Mouse (Mus musculus): Measurements from ENCODE around the gene Slc27a4. TPM values are rescaled to one million over a fixed set of nuclear protein-coding genes. Genes with fewer than 3 reads are reported as not detected.
"Not testable (repeated sequence)": the region's sequence is repeated elsewhere in the genome, so short reads cannot be mapped to it uniquely, and the experiment has no call there.

Slc27a4 gene
- total and polyA plus RNA-seq, 3 experiments, result 10.9 to 14.9 TPM; not detected in 1

- DNase-seq (ENCODE audit: low read depth, low spot score), result peak; percentile 47
- TF ChIP-seq BHLHE40 (IDR thresholded peaks at IDR 0.05; ENCODE audit: borderline replicate concordance, low read depth, low read length) (0 out of 2 replicates have a peak, but pooled peaks have one; percentile 9), TCF12 (IDR thresholded peaks at IDR 0.05; ENCODE audit: low read depth, low read length) (peak; percentile 34; the same call in 1 of the 2 replicates), ETS1 (IDR thresholded peaks at IDR 0.05; ENCODE audit: low read depth, low read length) (0 out of 2 replicates have a peak, but pooled peaks have one; percentile 21), MEF2A (IDR thresholded peaks at IDR 0.05; ENCODE audit: extremely low read depth, insufficient replicate concordance, low read depth, low read length, poor library complexity, severe bottlenecking) (0 out of 2 replicates have a peak, but pooled peaks have one; percentile 47), SMC3 (IDR thresholded peaks at IDR 0.05; ENCODE audit: low read depth, low read length) (no peak), JUND (IDR thresholded peaks at IDR 0.05; ENCODE audit: low read depth, low read length) (no peak), ZNF384 (IDR thresholded peaks at IDR 0.05; ENCODE audit: low read depth, low read length) (no peak), EP300 (IDR thresholded peaks at IDR 0.05; ENCODE audit: low read depth in 1 of 2, low read length in 2 of 2) (peak in 1 of 2 experiments; percentile 11; a peak in 1 of 4 replicates), GATA1 (IDR thresholded peaks at IDR 0.05; ENCODE audit: low read depth, low read length) (0 out of 2 replicates have a peak, but pooled peaks have one; percentile 21)
- H3K27ac ChIP-seq (ENCODE audit: control insufficient read depth, low read depth, low read length), result no peak overlapping the region
- H3K79me2 ChIP-seq (ENCODE audit: control insufficient read depth, insufficient read depth, low read length, poor library complexity), result no peaks in the 10 kb centered on the region
- H3K9me3 ChIP-seq (replicated peaks; ENCODE audit: insufficient read depth, low read length), result no peaks in the 10 kb centered on the region
- H3K4me3 ChIP-seq (ENCODE audit: control insufficient read depth in 1 of 2, insufficient read depth in 1 of 2, low read depth in 2 of 2, low read length in 2 of 2), result no peak overlapping the region
- H3K27me3 ChIP-seq (ENCODE audit: control insufficient read depth in 1 of 2, insufficient read depth in 2 of 2, low read length in 2 of 2), result no peaks in the 10 kb centered on the region
- peaks cover 0 to 15% of the 10 kb centered on the region in 2 experiments; a peak in 3 of 4 replicates for H3K4me1 ChIP-seq (ENCODE audit: control insufficient read depth in 1 of 2, insufficient read depth in 2 of 2, low read length in 2 of 2)
- H3K36me3 ChIP-seq (ENCODE audit: control insufficient read depth in 1 of 2, insufficient read depth in 2 of 2, low read length in 2 of 2), result peaks cover 1 to 10% of the 10 kb centered on the region in 2 experiments; a peak in 3 of 4 replicates
- H3K9ac ChIP-seq (ENCODE audit: control insufficient read depth, low read depth, low read length, poor library complexity, severe bottlenecking), result no peak overlapping the region
These were observed 29.1 kb upstream of the Slc27a4 start for GRCm38 (mm10) chr2:29773323-29773722.

- not testable (repeated sequence) for H3K27me3 ChIP-seq (ENCODE audit: control insufficient read depth in 1 of 2, insufficient read depth in 2 of 2, low read length in 2 of 2); DNase-seq (ENCODE audit: low read depth, low spot score); H3K9me3 ChIP-seq (replicated peaks; ENCODE audit: insufficient read depth, low read length); H3K4me1 ChIP-seq (ENCODE audit: control insufficient read depth in 1 of 2, insufficient read depth in 2 of 2, low read length in 2 of 2); H3K4me3 ChIP-seq (ENCODE audit: control insufficient read depth in 1 of 2, insufficient read depth in 1 of 2, low read depth in 2 of 2, low read length in 2 of 2); H3K79me2 ChIP-seq (ENCODE audit: control insufficient read depth, insufficient read depth, low read length, poor library complexity); H3K9ac ChIP-seq (ENCODE audit: control insufficient read depth, low read depth, low read length, poor library complexity, severe bottlenecking); H3K27ac ChIP-seq (ENCODE audit: control insufficient read depth, low read depth, low read length)
- peak; percentile 83 for TF ChIP-seq ZNF384 (IDR thresholded peaks at IDR 0.05; ENCODE audit: low read depth, low read length)
- H3K36me3 ChIP-seq (ENCODE audit: control insufficient read depth in 1 of 2, insufficient read depth in 2 of 2, low read length in 2 of 2), result peaks cover 0 to 20% of the 10 kb centered on the region in 2 experiments; a peak in 3 of 4 replicates
These were observed 21.2 kb upstream of the Slc27a4 start for GRCm38 (mm10) chr2:29781256-29781655.

DNA sequence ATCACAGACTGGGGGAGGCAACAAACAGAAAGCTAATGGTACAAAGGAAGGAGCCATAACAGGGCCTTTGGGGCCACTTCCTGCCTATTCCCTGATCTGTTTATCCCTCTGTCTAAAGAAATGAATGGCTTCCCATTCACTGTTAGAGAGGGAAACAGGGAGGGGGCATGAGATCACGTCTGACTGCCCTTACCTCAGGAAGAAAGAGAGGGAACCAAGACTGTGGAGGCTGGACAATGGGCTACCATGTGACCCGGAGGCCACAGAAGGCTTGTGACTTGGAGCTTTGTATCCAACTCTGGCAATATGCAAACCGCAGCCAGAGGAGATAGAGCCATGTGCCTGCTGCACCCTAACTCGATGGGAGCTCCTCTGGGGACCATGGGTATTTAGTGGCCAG lies 18.1 kb upstream of the Slc27a4 start:
- H3K36me3 ChIP-seq (ENCODE audit: control insufficient read depth in 1 of 2, insufficient read depth in 2 of 2, low read length in 2 of 2), result peaks cover 10 to 18% of the 10 kb centered on the region in 2 experiments

More for the DNA sequence above, 18.1 kb upstream of the Slc27a4 start:
- H3K27me3 ChIP-seq (ENCODE audit: control insufficient read depth in 1 of 2, insufficient read depth in 2 of 2, low read length in 2 of 2), result no peaks in the 10 kb centered on the region
- H3K27ac ChIP-seq (ENCODE audit: control insufficient read depth, low read depth, low read length), result no peak overlapping the region
- H3K9me3 ChIP-seq (replicated peaks; ENCODE audit: insufficient read depth, low read length), result no peaks in the 10 kb centered on the region
- TF ChIP-seq ETS1 (IDR thresholded peaks at IDR 0.05; ENCODE audit: low read depth, low read length) (no peak), CTCF (IDR thresholded peaks at IDR 0.05 in 2 of 3, conservative IDR thresholded peaks at IDR 0.05 in 1 of 3; ENCODE audit: control insufficient read depth in 1 of 3, insufficient read depth in 1 of 3, low read depth in 2 of 3, low read length in 3 of 3, poor library complexity in 1 of 3, severe bottlenecking in 1 of 3) (no peak), TAL1 (IDR thresholded peaks at IDR 0.05; ENCODE audit: low read length) (no peak), SMC3 (IDR thresholded peaks at IDR 0.05; ENCODE audit: low read depth, low read length) (no peak), USF2 (IDR thresholded peaks at IDR 0.05; ENCODE audit: borderline replicate concordance in 1 of 2, insufficient read depth in 1 of 2, low read depth in 1 of 2, low read length in 2 of 2) (no peak), NRF1 (IDR thresholded peaks at IDR 0.05; ENCODE audit: insufficient read depth, low read depth, low read length, poor library complexity, severe bottlenecking) (no peak), EP300 (IDR thresholded peaks at IDR 0.05; ENCODE audit: low read depth in 1 of 2, low read length in 2 of 2) (no peak), UBTF (IDR thresholded peaks at IDR 0.05; ENCODE audit: borderline replicate concordance, insufficient read depth, low read depth, low read length) (no peak), MAZ (IDR thresholded peaks at IDR 0.05; ENCODE audit: low read depth, low read length) (no peak)
- DNase-seq (ENCODE audit: low read depth, low spot score), result no peak
- H3K4me1 ChIP-seq (ENCODE audit: control insufficient read depth in 1 of 2, insufficient read depth in 2 of 2, low read length in 2 of 2), result peaks cover 0 to 9% of the 10 kb centered on the region in 2 experiments; a peak in 2 of 4 replicates
- H3K4me3 ChIP-seq (ENCODE audit: control insufficient read depth in 1 of 2, insufficient read depth in 1 of 2, low read depth in 2 of 2, low read length in 2 of 2), result no peak overlapping the region
- H3K9ac ChIP-seq (ENCODE audit: control insufficient read depth, low read depth, low read length, poor library complexity, severe bottlenecking), result no peak overlapping the region
- peaks cover 14% of the 10 kb centered on the region for H3K79me2 ChIP-seq (ENCODE audit: control insufficient read depth, insufficient read depth, low read length, poor library complexity)

Data from MEL (cell line).